Mouse (Mus musculus) heart, postnatal 0 days (tissue): ENCODE data around the gene Pcnx2. TPM values are rescaled to one million over a fixed set of nuclear protein-coding genes. Genes with fewer than 3 reads are reported as not detected.
A peak's percentile ranks its signal among the peaks of the same experiment; 100 is the strongest.

Experiments
- ATAC-seq: fragments of 200-750 bp; cut with Nextera tagmentation; 2 replicates; pipeline ENCODE4 v1.8.0; 2017; ENCODE audit warnings: low read depth, moderate number of reproducible peaks, moderate library complexity; ENCODE audit not compliant: insufficient read depth
- DNase-seq: peaks from one replicate; pipeline ENCODE4 v3.0.0-alpha.2; 2016; ENCODE audit warnings: low spot score
- H3K27ac ChIP-seq: fragments of 300-500 bp; sonication (generic); 2 replicates; pipeline ENCODE4 v1.5.1; 2014; ENCODE audit warnings: low read depth, mild to moderate bottlenecking
- H3K27me3 ChIP-seq: fragments of 300-500 bp; sonication (generic); 2 replicates; pipeline ENCODE4 v1.6.1; 2014; ENCODE audit warnings: low read length, mixed read lengths; ENCODE audit not compliant: control insufficient read depth, insufficient read depth
- H3K36me3 ChIP-seq: fragments of 300-500 bp; sonication (generic); replicated peaks from 2 replicates; pipeline ENCODE4 v1.6.1; 2014; ENCODE audit warnings: low read length, mixed read lengths; ENCODE audit not compliant: control insufficient read depth, insufficient read depth
- H3K4me1 ChIP-seq: fragments of 300-500 bp; sonication (generic); 2 replicates; pipeline ENCODE4 v1.6.1; 2014; ENCODE audit warnings: antibody characterized with exemption; ENCODE audit not compliant: control insufficient read depth, insufficient read depth
- H3K4me2 ChIP-seq: fragments of 300-500 bp; sonication (generic); 2 replicates; pipeline ENCODE4 v1.6.1; 2014; ENCODE audit warnings: low read depth, mild to moderate bottlenecking, low read length, moderate library complexity
- H3K4me3 ChIP-seq: fragments of 300-500 bp; sonication (generic); 2 replicates; pipeline ENCODE4 v1.5.1; 2014; ENCODE audit warnings: low read depth, low read length
- H3K9ac ChIP-seq: fragments of 300-500 bp; sonication (generic); replicated peaks from 2 replicates; pipeline ENCODE4 v1.6.1; 2014; ENCODE audit warnings: low read depth, low read length, mixed read lengths
- H3K9me3 ChIP-seq: fragments of 300-500 bp; sonication (generic); replicated peaks from 2 replicates; pipeline ENCODE4 v1.6.1; 2016; ENCODE audit warnings: low read length; ENCODE audit not compliant: control insufficient read depth
- CTCF ChIP-seq: IDR thresholded peaks from 2 replicates; pipeline ENCODE4 v1.5.1; 2016; ENCODE audit warnings: antibody characterized with exemption, control low read depth, low read depth
- EP300 ChIP-seq: IDR thresholded peaks from 2 replicates; pipeline ENCODE4 v1.6.1; 2016; ENCODE audit warnings: antibody characterized with exemption, low read depth
- WGBS: fragments of 180-500 bp; shearing (Covaris S2); extraction: QIAGEN DNeasy Blood & Tissue Kit; methylation state at CpG from one replicate; pipeline ENCODE4 v1.1.7; 2014; 5-methylcytosine and 5-hydroxymethylcytosine counted together
- polyA plus RNA-seq: library from polyadenylated mRNA; unstranded; fragments of >200 nt; fragmentation: Nextera tagmentation; extraction: Ambion mirVana; gene quantifications from 2 replicates; pipeline ENCODE4 v1.2.1, GENCODE M21; 2015
- total RNA-seq: library from RNA; depleted of rRNA; stranded (reverse); fragments of >200 nt; gene quantifications from 2 replicates; pipeline ENCODE4 v1.2.3, GENCODE M21; 2014; ENCODE audit warnings: low replicate concordance

Pcnx2 gene
- total and polyA plus RNA-seq, 2 experiments from 2014 or later, result 0.04 to 0.16 TPM

DNA sequence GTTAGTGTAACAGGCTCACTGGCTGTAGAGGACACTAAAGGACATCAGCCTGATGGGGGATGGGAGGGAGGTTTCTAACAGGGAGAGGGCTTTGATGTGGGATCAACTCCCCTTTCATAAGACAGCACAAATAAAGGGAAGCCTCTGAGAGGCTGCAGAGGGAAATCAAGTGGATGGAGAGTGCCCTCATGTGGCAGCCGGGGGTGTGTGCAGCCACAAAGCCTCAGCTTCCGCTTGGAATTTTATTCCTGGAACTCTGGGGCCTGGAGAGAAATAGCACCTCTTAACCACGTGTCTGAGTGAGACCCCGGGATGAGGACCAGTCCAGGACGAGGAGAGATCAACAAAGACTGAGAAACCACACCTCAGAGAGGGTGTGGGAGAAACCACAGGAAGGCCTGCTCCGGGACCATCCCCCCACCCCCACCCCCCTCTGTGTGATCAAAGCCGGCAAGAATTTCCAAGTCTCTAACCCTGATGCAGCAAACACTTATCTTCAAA, 27.2 kb downstream of the Pcnx2 start:
- ATAC-seq, result peak; percentile 72
- Histone ChIP-seq H3K27me3 (0 out of 2 replicates have a peak, but pooled peaks cover 4% of the 10 kb centered on the region), H3K4me2 (0 out of 2 replicates have a peak overlapping the region, but pooled peaks have one; percentile 16), H3K9me3 (no peaks in the 10 kb centered on the region), H3K4me1 (peaks cover 10% of the 10 kb centered on the region), H3K9ac (no peak overlapping the region), H3K27ac (no peak overlapping the region), H3K36me3 (no peaks in the 10 kb centered on the region), H3K4me3 (no peak overlapping the region)
- peak; percentile 88 for DNase-seq
- TF ChIP-seq CTCF (peak; percentile 89), EP300 (no peak)
- 1% methylated on average over 7 of the region's 7 CpGs for WGBS

DNA sequence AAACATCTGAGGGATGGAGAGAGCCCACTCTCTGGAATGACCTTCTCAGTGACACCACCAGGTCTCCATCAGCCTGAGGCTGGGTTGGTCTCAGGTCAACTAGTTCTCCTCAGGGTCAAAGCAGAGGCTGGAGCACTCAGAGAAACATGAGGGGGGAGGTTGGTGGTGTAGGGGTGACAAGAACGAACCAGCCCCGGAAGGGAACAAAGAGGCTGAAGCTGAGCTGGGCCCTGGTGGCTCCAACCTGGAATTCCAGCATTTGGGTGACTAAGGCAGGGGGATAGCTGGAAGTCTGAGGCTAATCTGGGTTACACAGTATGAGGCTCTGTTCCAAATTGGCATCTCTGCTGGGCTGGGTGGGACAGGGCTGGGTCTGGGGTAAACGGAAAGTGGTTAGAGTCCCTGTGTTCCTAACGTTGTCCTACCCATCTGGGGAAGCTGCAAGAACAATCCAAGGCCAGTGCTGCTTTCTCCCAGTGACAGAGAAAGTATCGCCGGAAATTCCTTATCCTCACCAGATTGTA, 27.9 kb downstream of the Pcnx2 start:
- Histone ChIP-seq H3K4me1 (peaks cover 10% of the 10 kb centered on the region), H3K27ac (0 out of 2 replicates have a peak overlapping the region, but pooled peaks have one; percentile 19), H3K4me2 (no peak overlapping the region), H3K4me3 (no peak overlapping the region), H3K9me3 (no peaks in the 10 kb centered on the region), H3K36me3 (no peaks in the 10 kb centered on the region), H3K27me3 (0 out of 2 replicates have a peak, but pooled peaks cover 4% of the 10 kb centered on the region), H3K9ac (no peak overlapping the region)
- ATAC-seq, result peak; percentile 8; the same call in 1 of the 2 replicates
- TF ChIP-seq EP300 (no peak), CTCF (no peak)
- DNase-seq, result no peak
- 16% methylated on average over 6 of the region's 6 CpGs for WGBS

DNA sequence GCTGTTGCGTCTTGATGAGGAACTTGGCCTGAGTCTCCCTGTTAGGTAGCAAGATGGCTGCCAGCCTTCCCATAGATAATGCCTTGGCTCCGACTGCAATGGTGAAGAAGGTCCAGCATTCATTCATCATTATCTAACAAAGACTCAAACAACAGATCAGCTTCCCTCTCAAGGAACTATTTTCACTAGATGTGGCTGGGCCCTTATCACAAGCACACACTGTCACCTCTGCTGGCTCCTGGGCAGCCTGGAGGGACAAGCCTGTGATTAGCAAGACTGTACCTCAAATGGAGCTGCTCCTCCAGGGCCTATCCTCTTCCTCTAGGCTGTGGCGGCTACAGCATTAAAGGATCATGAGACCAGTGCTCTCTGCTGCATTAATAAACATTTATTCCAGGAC, 28.4 kb downstream of the Pcnx2 start:
- DNase-seq, result no peak
- Histone ChIP-seq H3K9ac (no peak overlapping the region), H3K4me3 (no peak overlapping the region), H3K9me3 (no peaks in the 10 kb centered on the region), H3K36me3 (no peaks in the 10 kb centered on the region), H3K4me2 (no peak overlapping the region), H3K27ac (0 out of 2 replicates have a peak overlapping the region, but pooled peaks have one; percentile 19), H3K4me1 (peaks cover 10% of the 10 kb centered on the region), H3K27me3 (0 out of 2 replicates have a peak, but pooled peaks cover 4% of the 10 kb centered on the region)
- 74% methylated on average over 3 of the region's 3 CpGs for WGBS
- TF ChIP-seq CTCF (no peak), EP300 (no peak)
- ATAC-seq, result no peak

DNA sequence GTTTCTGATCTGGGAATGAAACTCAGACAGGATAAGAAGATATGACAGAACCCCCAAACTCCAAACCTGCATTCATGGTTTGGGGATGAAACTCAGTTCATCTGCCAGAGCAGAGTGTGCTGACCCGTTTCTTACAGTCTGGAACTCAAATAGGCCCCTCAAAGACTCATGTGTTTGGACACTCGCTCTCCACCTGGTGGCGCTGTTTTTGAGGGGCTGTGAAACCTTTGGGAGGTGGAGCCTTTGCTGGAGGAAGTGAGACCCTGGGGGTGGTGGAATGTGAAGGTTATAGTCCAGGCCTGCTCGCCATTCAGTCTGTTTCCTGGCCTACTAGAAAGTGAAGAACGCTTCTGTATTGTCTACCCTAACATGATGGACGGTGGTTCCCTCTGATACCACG, 29.6 kb downstream of the Pcnx2 start:
- no peak for DNase-seq
- 0 out of 2 replicates have a peak, but pooled peaks cover 4% of the 10 kb centered on the region for H3K27me3 ChIP-seq
- no peak for ATAC-seq
- H3K4me2 ChIP-seq, result no peak overlapping the region
- H3K4me3 ChIP-seq, result no peak overlapping the region
- H3K4me1 ChIP-seq, result peaks cover 10% of the 10 kb centered on the region
- WGBS, result 47% methylated on average over 7 of the region's 7 CpGs
- H3K9me3 ChIP-seq, result no peaks in the 10 kb centered on the region
- TF ChIP-seq EP300 (no peak), CTCF (no peak; the same call in 1 of the 2 replicates)
- no peaks in the 10 kb centered on the region for H3K36me3 ChIP-seq
- H3K9ac ChIP-seq, result no peak overlapping the region
- no peak overlapping the region for H3K27ac ChIP-seq

DNA sequence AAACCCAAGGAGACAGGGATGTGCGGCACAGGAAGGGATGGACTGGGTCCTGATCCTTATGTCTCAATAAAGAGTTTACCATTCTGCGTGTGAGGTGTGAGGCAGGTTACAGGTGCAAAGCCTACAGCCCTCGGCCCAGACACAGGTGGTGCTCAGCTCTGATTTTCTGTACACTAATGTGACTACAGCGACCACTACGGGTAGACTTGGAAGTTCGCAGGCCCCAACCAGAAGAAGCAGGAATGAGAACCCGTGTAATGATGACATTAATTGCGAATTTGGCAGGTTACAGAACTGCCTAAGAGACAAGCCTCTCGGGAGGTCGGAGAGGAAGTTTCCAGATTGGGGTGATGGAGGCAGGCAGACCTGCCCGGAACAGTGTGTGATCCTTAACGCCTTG, 32.0 kb downstream of the Pcnx2 start:
- DNase-seq (no peak), ATAC-seq (no peak)
- Histone ChIP-seq H3K4me2 (no peak overlapping the region), H3K36me3 (no peaks in the 10 kb centered on the region), H3K9me3 (no peaks in the 10 kb centered on the region), H3K4me1 (no peaks in the 10 kb centered on the region), H3K4me3 (no peak overlapping the region), H3K27ac (no peak overlapping the region), H3K9ac (no peak overlapping the region), H3K27me3 (0 out of 2 replicates have a peak, but pooled peaks cover 4% of the 10 kb centered on the region)
- TF ChIP-seq CTCF (no peak), EP300 (no peak)
- 77% methylated on average over 12 of the region's 12 CpGs for WGBS
